ENCODE assay signal across 31 mouse cellular contexts in genomic region chr1:131655601-131656000, GRCm38 (mm10). TPM values are rescaled to one million over a fixed set of nuclear protein-coding genes. Genes with fewer than 3 reads are reported as not detected.
DNase-seq lines count a peak whose midpoint lies in the region; ATAC-seq and TF ChIP-seq lines count a peak whose summit lies in the region.
"Had no signal": no experiment of that assay in that cellular context is flagged by ENCODE, and none has a peak within 500 bp of the region (broad histone marks: within the 10 kb centered on the region; RNA-seq: fewer than 3 reads in every experiment).

No protein-coding gene starts in this region.

- H3K27me3 ChIP-seq in heart, embryonic 10.5 days (ENCODE audit: insufficient read depth, poor library complexity, severe bottlenecking): 0 out of 2 replicates have a peak, but pooled peaks cover 4% of the 10 kb centered on the region
- H3K27me3 ChIP-seq in heart, embryonic 11.5 days (ENCODE audit: control insufficient read depth, insufficient read depth, low read length): no peaks in the 10 kb centered on the region
- no peaks in the 10 kb centered on the region for H3K27me3 ChIP-seq in thymus, adult 2 months (ENCODE audit: control insufficient read depth, insufficient read depth, low read length)
- H3K27me3 ChIP-seq: CH12.LX; embryonic facial prominence, embryonic 13.5 days; embryonic facial prominence, embryonic 15.5 days; forebrain, embryonic 12.5 days had no signal

- no peak overlapping the region for H3K4me2 ChIP-seq in heart, embryonic 11.5 days
- H3K4me2 ChIP-seq: embryonic facial prominence, embryonic 13.5 days; embryonic facial prominence, embryonic 15.5 days; forebrain, embryonic 12.5 days had no signal

- H3K9me3 ChIP-seq in heart, embryonic 10.5 days: no peaks in the 10 kb centered on the region
- no peaks in the 10 kb centered on the region for H3K9me3 ChIP-seq in heart, embryonic 11.5 days (replicated peaks; ENCODE audit: control insufficient read depth, low read length)
- H3K9me3 ChIP-seq: embryonic facial prominence, embryonic 13.5 days; embryonic facial prominence, embryonic 15.5 days; forebrain, embryonic 10.5 days; forebrain, embryonic 12.5 days had no signal

- TF ChIP-seq CTCF in thymus, adult 2 months (IDR thresholded peaks at IDR 0.05; ENCODE audit: borderline replicate concordance, control insufficient read depth, extremely low read depth, insufficient read depth, low read length, poor library complexity): no peak

- H3K9ac ChIP-seq in heart, embryonic 11.5 days (ENCODE audit: low read depth, low read length): no peak overlapping the region
- H3K9ac ChIP-seq: embryonic facial prominence, embryonic 13.5 days; embryonic facial prominence, embryonic 15.5 days; forebrain, embryonic 12.5 days had no signal

- DNase-seq in heart, embryonic 10.5 days (ENCODE audit: low spot score): peak; percentile 72
- DNase-seq in layer of hippocampus, adult 11-12 months (ENCODE audit: low spot score): peak; percentile 1
- no peak for DNase-seq in layer of hippocampus, adult 18-20 months (ENCODE audit: low spot score in 2 of 2)
- peak; percentile 0 for DNase-seq in thymus, adult 2 months
- DNase-seq in thymus, postnatal 10 days (ENCODE audit: low spot score in 2 of 2): no peak
- DNase-seq in lung, adult 18-20 months: no peak
- DNase-seq: adrenal gland, adult 2 months; adrenal gland, postnatal 10 days; adrenal gland, postnatal 25 days; B cell, adult 2 months; cerebellum, adult 11 months; cerebellum, adult 18-20 months; cerebellum, adult 8-10 months; cerebellum, adult 9-11 months; cerebellum, postnatal 14 days; cerebellum, postnatal 36 days; embryo, embryonic 11 days had no signal

- H3K4me3 ChIP-seq in heart, embryonic 10.5 days: no peak overlapping the region
- no peak overlapping the region for H3K4me3 ChIP-seq in heart, embryonic 11.5 days (ENCODE audit: low read depth, low read length)
- no peak overlapping the region for H3K4me3 ChIP-seq in thymus, adult 2 months (ENCODE audit: control insufficient read depth, insufficient read depth, low read length)
- H3K4me3 ChIP-seq: embryonic facial prominence, embryonic 13.5 days; embryonic facial prominence, embryonic 15.5 days; erythroblast, embryonic 14.5 days; forebrain, embryonic 10.5 days; forebrain, embryonic 12.5 days had no signal

- TF ChIP-seq POLR2A in thymus, adult 2 months (IDR thresholded peaks at IDR 0.05; ENCODE audit: control insufficient read depth, extremely low read depth, insufficient read depth, low read length, poor library complexity): no peak

- WGBS in heart, embryonic 10.5 days: 68% methylated on average over 6 of the region's 6 CpGs
- 66% methylated on average over 6 of the region's 6 CpGs for WGBS in heart, embryonic 11.5 days (ENCODE audit: insufficient replicate concordance)
- 92% methylated on average over 6 of the region's 6 CpGs for WGBS in thymus, adult 2 months

- H3K27ac ChIP-seq in heart, embryonic 10.5 days: no peak overlapping the region
- no peak overlapping the region for H3K27ac ChIP-seq in heart, embryonic 11.5 days (ENCODE audit: low read depth, low read length)
- no peak overlapping the region for H3K27ac ChIP-seq in thymus, adult 2 months (ENCODE audit: control insufficient read depth, insufficient read depth, low read length)
- H3K27ac ChIP-seq: embryonic facial prominence, embryonic 13.5 days; embryonic facial prominence, embryonic 15.5 days; forebrain, embryonic 10.5 days; forebrain, embryonic 12.5 days had no signal

- H3K4me1 ChIP-seq in heart, embryonic 10.5 days: peaks cover 14% of the 10 kb centered on the region
- H3K4me1 ChIP-seq in heart, embryonic 11.5 days (ENCODE audit: control insufficient read depth, insufficient read depth, low read length): peaks cover 6% of the 10 kb centered on the region; the same call in 1 of the 2 replicates
- H3K4me1 ChIP-seq in thymus, adult 2 months (replicated peaks; ENCODE audit: control insufficient read depth, insufficient read depth, low read length): peaks cover 2% of the 10 kb centered on the region; the same call in 1 of the 2 replicates
- H3K4me1 ChIP-seq: embryonic facial prominence, embryonic 13.5 days had no signal

- no peak for ATAC-seq in heart, embryonic 11.5 days (replicated peaks; ENCODE audit: insufficient number of reproducible peaks, low FRiP score, low TSS enrichment)
- ATAC-seq: CD4-positive, CD25-positive, alpha-beta regulatory T cell, adult 4 months; forebrain, embryonic 14.5 days had no signal

- no peaks in the 10 kb centered on the region for H3K36me3 ChIP-seq in heart, embryonic 10.5 days
- no peaks in the 10 kb centered on the region for H3K36me3 ChIP-seq in heart, embryonic 11.5 days (ENCODE audit: control insufficient read depth, insufficient read depth, low read length)
- no peaks in the 10 kb centered on the region for H3K36me3 ChIP-seq in thymus, adult 2 months (ENCODE audit: control insufficient read depth, insufficient read depth, low read length)
- H3K36me3 ChIP-seq: embryonic facial prominence, embryonic 13.5 days; embryonic facial prominence, embryonic 15.5 days; forebrain, embryonic 10.5 days; forebrain, embryonic 12.5 days had no signal

RNA-seq across cellular contexts. Expression of gene Ctse, which starts 17.5 kb away (rescaled TPM):
- polyA plus RNA-seq in heart, embryonic 10.5 days (2016; fragmentation: Nextera tagmentation; extraction: Ambion mirVana): 0.07 and 0.21 TPM in 2 replicates
- polyA plus RNA-seq in heart, embryonic 11.5 days (2014; fragmentation: Nextera tagmentation; extraction: Ambion mirVana): 0.94 and 0.97 TPM in 2 replicates
- total RNA-seq in layer of hippocampus, adult 18-20 months (2021): under 1 TPM in 1 of 2 experiments, not detected in 1; 0.17 TPM
- 6.4 and 6.8 TPM in 2 replicates for polyA plus RNA-seq in thymus, adult 2 months (2012; rRNA removed)
- polyA plus RNA-seq: embryonic facial prominence, embryonic 13.5 days; forebrain, embryonic 10.5 days; forebrain, embryonic 12.5 days; forebrain, embryonic 14.5 days had no signal

RNA-seq across cellular contexts. Expression of gene Rab7b, which starts 32.9 kb away (rescaled TPM):
- polyA plus RNA-seq in heart, embryonic 10.5 days (2016; fragmentation: Nextera tagmentation; extraction: Ambion mirVana): 0.58 and 0.79 TPM in 2 replicates
- 1.1 and 1.4 TPM in 2 replicates for polyA plus RNA-seq in heart, embryonic 11.5 days (2014; fragmentation: Nextera tagmentation; extraction: Ambion mirVana)
- total RNA-seq in layer of hippocampus, adult 18-20 months (2021): under 1 TPM; 0.76 to 0.77 TPM
- polyA plus RNA-seq in thymus, adult 2 months (2012; rRNA removed): 4.7 and 8.0 TPM in 2 replicates
- total RNA-seq: CH12.LX had no signal
- polyA plus RNA-seq: erythroblast, embryonic 14.5 days had no signal

RNA-seq across cellular contexts. Expression of gene Avpr1b, which starts 56.6 kb away (rescaled TPM):
- polyA plus RNA-seq in heart, embryonic 10.5 days (2016; fragmentation: Nextera tagmentation; extraction: Ambion mirVana): not detected in 2 replicates
- polyA plus RNA-seq in heart, embryonic 11.5 days (2014; fragmentation: Nextera tagmentation; extraction: Ambion mirVana): not detected in 2 replicates
- total RNA-seq in layer of hippocampus, adult 18-20 months (2021): under 1 TPM; 0.35 to 0.51 TPM
- 0.04 TPM in 1 of 2 replicates, not detected in the other for polyA plus RNA-seq in thymus, adult 2 months (2012; rRNA removed)
- total RNA-seq: adrenal gland, adult 2 months; adrenal gland, postnatal 25 days; adrenal gland, postnatal 4 days; common myeloid progenitor, adult 5-6 weeks; MEL had no signal
- polyA plus RNA-seq: adrenal gland, adult 2 months; brain, embryonic 14.5 days; CD4-positive, CD25-positive, alpha-beta regulatory T cell, adult 4 months; embryonic facial prominence, embryonic 11.5 days; embryonic facial prominence, embryonic 13.5 days; embryonic facial prominence, embryonic 15.5 days; erythroblast, embryonic 14.5 days; forebrain, embryonic 10.5 days; forebrain, embryonic 12.5 days; forebrain, embryonic 14.5 days had no signal

Comparison
In these comparisons a context has a peak if more than half of its experiments do, and no peak if none do; other contexts are left out.
1. DNase-seq: peak in heart, embryonic 10.5 days (single experiment), layer of hippocampus, adult 11-12 months (single experiment) and thymus, adult 2 months (single experiment); none in layer of hippocampus, adult 18-20 months (0 of 2), thymus, postnatal 10 days (0 of 2) and lung, adult 18-20 months (0 of 2).